Mouse (Mus musculus) embryonic facial prominence, embryonic 14.5 days (tissue): ENCODE measurements around the gene Ttc17. TPM values are rescaled to one million over a fixed set of nuclear protein-coding genes. Genes with fewer than 3 reads are reported as not detected.

ENCODE experiments used
- ATAC-seq: fragments of 200-750 bp; cut with Nextera tagmentation; 2 replicates; pipeline ENCODE4 v1.8.0; 2017; ENCODE audit warnings: low read depth, moderate number of reproducible peaks, moderate TSS enrichment
- DNase-seq: peaks from one replicate; pipeline ENCODE4 v3.0.0-alpha.2; 2015; ENCODE audit warnings: low spot score
- H3K27ac ChIP-seq: fragments of 300-500 bp; sonication (generic); replicated peaks from 2 replicates; pipeline ENCODE4 v1.5.1; 2014; ENCODE audit warnings: low read depth, mild to moderate bottlenecking, low read length, moderate library complexity
- H3K27me3 ChIP-seq: fragments of 300-500 bp; sonication (generic); replicated peaks from 2 replicates; pipeline ENCODE4 v1.6.1; 2014; ENCODE audit warnings: low read length; ENCODE audit not compliant: control insufficient read depth, insufficient read depth
- H3K36me3 ChIP-seq: fragments of 300-500 bp; sonication (generic); 2 replicates; pipeline ENCODE4 v1.6.1; 2014; ENCODE audit warnings: low read length, mixed read lengths; ENCODE audit not compliant: control insufficient read depth, insufficient read depth
- H3K4me1 ChIP-seq: fragments of 300-500 bp; sonication (generic); 2 replicates; pipeline ENCODE4 v1.6.1; 2014; ENCODE audit warnings: antibody characterized with exemption, low read length; ENCODE audit not compliant: control insufficient read depth, insufficient read depth
- H3K4me2 ChIP-seq: fragments of 300-500 bp; sonication (generic); 2 replicates; pipeline ENCODE4 v1.6.1; 2014; ENCODE audit warnings: low read depth, mild to moderate bottlenecking, low read length, moderate library complexity, mixed read lengths
- H3K4me3 ChIP-seq: fragments of 300-500 bp; sonication (generic); 2 replicates; pipeline ENCODE4 v1.5.1; 2014; ENCODE audit warnings: low read depth, mild to moderate bottlenecking, low read length
- H3K9ac ChIP-seq: fragments of 300-500 bp; sonication (generic); 2 replicates; pipeline ENCODE4 v1.6.1; 2014; ENCODE audit warnings: low read depth, mild to moderate bottlenecking, low read length, moderate library complexity, mixed read lengths
- H3K9me3 ChIP-seq: fragments of 300-500 bp; sonication (generic); 2 replicates; pipeline ENCODE4 v1.6.1; 2016; ENCODE audit warnings: low read length; ENCODE audit not compliant: control insufficient read depth
- WGBS: fragments of 180-500 bp; shearing (Covaris S2); extraction: QIAGEN DNeasy Blood & Tissue Kit; methylation state at CpG from one replicate; pipeline ENCODE4 v1.1.7; 2014; 5-methylcytosine and 5-hydroxymethylcytosine counted together
- polyA plus RNA-seq: library from polyadenylated mRNA; unstranded; fragments of >200 nt; fragmentation: Nextera tagmentation; extraction: Ambion mirVana; gene quantifications from 2 replicates; pipeline ENCODE4 v1.2.1, GENCODE M21; 2014

Ttc17 gene
- polyA plus RNA-seq, 1 experiment from 2014 or later: 17.8 TPM

DNA sequence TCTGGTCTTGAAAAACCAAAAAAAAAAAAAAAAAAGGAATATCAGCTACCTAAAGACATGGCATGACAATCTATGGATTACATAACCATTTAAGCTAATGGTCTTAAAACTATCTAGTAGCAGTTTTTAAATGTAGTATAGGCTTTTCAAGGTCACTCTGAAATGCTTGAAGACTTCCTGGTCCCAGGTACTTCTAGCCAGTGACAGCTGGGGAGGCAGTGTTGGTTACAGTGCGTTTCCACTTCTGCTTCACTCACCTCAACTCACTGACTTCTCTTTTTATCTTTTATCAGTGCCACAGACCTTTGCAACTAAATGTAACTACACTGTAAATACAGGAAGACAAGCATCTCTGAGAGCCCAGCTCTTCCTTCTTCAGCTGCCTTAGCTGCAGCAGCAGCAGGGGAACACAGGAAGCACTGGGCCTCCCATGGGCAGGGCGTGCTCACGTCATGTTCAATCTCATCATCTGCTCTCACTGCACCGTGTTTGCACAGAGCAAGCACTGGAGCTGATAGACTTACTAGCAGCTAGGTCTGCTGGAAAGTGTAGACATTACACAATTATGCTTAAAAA is 46.0 kb downstream of the Ttc17 start:
- WGBS: 68% methylated on average over 4 of the region's 4 CpGs
- Histone ChIP-seq H3K4me3 (no peak overlapping the region), H3K9me3 (peaks cover 6% of the 10 kb centered on the region; the same call in 1 of the 2 replicates), H3K27ac (no peak overlapping the region), H3K9ac (no peak overlapping the region), H3K36me3 (peaks cover 86% of the 10 kb centered on the region), H3K4me1 (no peaks in the 10 kb centered on the region), H3K27me3 (no peaks in the 10 kb centered on the region), H3K4me2 (no peak overlapping the region)
- DNase-seq (peak; percentile 24), ATAC-seq (no peak)

DNA sequence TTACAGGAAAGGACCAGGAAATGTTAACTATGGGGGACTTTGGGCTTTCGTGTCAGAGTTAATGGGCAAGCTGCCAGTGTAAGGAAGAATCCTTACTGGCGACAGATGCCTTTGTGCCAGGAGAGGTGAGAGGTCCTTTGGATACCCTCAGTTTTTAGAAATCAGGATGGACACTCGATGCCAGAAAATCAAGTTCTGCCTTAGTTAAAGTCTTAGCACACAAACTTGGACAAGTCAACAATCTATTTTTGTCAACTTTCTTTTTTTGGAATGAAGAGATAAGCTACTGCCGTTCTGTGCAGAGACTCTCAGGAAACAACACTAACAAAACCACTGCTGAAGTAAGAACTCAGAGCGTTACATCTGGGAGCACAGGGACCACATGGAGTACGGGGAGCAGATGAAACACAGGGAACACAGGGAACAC is 58.3 kb downstream of the Ttc17 start:
- H3K4me3 ChIP-seq: no peak overlapping the region
- DNase-seq (peak; percentile 12), ATAC-seq (no peak)
- no peaks in the 10 kb centered on the region for H3K4me1 ChIP-seq
- H3K27ac ChIP-seq: no peak overlapping the region
- no peaks in the 10 kb centered on the region for H3K9me3 ChIP-seq
- no peaks in the 10 kb centered on the region for H3K27me3 ChIP-seq
- no peak overlapping the region for H3K9ac ChIP-seq
- H3K4me2 ChIP-seq: no peak overlapping the region
- 62% methylated on average over 6 of the region's 6 CpGs for WGBS
- 0 out of 2 replicates have a peak, but pooled peaks cover 12% of the 10 kb centered on the region for H3K36me3 ChIP-seq

DNA sequence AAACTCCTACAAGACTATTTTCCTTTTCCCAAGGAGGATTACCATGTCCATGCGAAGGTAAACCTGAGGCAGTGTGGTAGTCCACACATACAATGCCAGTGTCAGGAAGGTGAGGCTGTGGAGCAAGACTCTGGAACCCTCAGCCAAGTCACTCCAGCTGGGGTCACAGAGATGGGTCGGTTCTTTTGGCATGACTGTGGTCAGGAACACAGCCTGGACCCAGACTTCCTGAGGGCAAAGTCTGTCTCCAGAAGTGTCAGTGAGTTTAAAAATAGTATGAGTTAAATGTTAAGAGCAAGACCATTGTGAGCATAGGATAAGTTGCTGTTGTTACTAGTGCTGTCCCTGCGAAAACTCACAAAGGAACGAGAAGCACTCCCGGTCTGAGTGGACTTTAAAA is 59.7 kb downstream of the Ttc17 start:
- H3K4me2 ChIP-seq: no peak overlapping the region
- no peak for DNase-seq
- 86% methylated on average over 5 of the region's 5 CpGs for WGBS

DNA sequence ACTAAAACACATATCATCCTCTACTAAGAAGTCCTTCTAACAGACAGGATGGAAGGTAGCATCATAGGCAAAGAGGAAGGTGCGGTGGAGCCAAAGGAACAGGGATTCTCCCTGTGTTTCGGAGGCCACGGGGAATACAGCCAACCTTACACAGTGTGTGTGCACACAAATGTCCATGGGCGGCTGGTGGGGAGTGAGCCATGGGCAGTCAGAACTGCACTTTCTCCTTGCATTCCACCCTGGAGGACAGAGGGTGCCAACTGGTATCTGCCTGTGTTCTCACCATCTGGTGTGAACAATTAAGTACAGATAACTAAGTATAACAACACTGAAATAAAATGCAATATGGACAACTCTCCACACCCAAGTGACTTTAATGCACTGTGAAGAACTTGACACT is 61.9 kb downstream of the Ttc17 start:
- Histone ChIP-seq H3K4me1 (no peaks in the 10 kb centered on the region), H3K4me2 (no peak overlapping the region), H3K9me3 (no peaks in the 10 kb centered on the region), H3K36me3 (peaks cover 31% of the 10 kb centered on the region; the same call in 1 of the 2 replicates), H3K9ac (no peak overlapping the region), H3K27me3 (no peaks in the 10 kb centered on the region), H3K27ac (no peak overlapping the region), H3K4me3 (no peak overlapping the region)
- ATAC-seq (no peak), DNase-seq (no peak)
- 94% methylated on average over 4 of the region's 4 CpGs for whole genome bisulfite sequencing

More for the DNA sequence above, 59.7 kb downstream of the Ttc17 start:
- no peaks in the 10 kb centered on the region for H3K4me1 ChIP-seq
- ATAC-seq: no peak
- no peak overlapping the region for H3K27ac ChIP-seq
- peaks cover 22% of the 10 kb centered on the region; the same call in 1 of the 2 replicates for H3K36me3 ChIP-seq
- H3K4me3 ChIP-seq: no peak overlapping the region
- H3K9ac ChIP-seq: no peak overlapping the region
- H3K9me3 ChIP-seq: no peaks in the 10 kb centered on the region
- H3K27me3 ChIP-seq: no peaks in the 10 kb centered on the region

DNA sequence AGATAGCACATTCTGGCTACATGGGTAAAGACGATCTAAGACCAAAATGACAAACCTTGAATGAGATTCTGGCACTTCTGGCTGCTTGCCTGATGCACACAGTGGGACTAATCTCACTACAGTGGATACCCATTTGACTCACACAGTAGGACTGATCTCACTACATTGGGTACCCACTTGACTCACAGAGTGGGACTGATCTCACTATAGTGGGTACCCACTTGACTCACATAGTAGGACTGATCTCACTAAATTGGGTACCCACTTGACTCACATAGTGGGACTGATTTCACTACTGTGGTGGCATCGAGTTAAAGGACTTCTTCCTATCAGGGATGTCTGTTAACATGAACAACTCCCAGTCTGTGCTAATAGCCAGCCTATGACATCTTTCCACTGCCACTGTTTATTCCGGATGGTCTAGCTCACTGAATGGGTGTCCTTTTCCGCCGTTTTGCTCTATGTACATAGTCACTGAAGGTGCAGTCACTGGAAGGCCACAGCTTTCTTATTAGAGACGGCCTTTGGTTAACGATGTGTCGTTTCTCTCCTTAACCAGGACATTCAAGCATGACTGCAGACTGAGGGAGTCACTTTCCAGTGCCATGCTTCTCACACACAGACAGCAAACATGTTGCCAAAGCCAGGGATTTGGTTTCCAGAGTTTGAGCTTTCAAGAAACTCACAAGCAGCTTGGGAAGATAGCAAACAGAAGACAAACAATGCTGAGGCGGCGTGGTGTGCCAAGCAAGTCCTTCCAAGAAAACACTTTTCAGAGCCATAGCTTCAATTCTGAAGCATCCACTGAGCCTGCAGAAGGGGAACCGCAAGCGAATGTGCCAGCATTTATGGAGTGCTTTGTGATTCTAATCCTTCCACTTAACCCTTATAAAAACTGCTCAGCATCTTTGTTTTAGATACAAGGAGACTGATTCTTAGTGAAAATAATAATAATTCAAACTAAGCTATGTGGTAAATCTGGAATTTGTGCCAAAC is 62.9 kb downstream of the Ttc17 start:
- Histone ChIP-seq H3K27me3 (no peaks in the 10 kb centered on the region), H3K9ac (no peak overlapping the region), H3K9me3 (no peaks in the 10 kb centered on the region), H3K27ac (no peak overlapping the region; the same call in 1 of the 2 replicates), H3K4me2 (no peak overlapping the region), H3K4me1 (no peaks in the 10 kb centered on the region), H3K36me3 (peaks cover 31% of the 10 kb centered on the region; the same call in 1 of the 2 replicates), H3K4me3 (no peak overlapping the region)
- ATAC-seq (no peak), DNase-seq (peak; percentile 13)
- WGBS: 79% methylated on average over 12 of the region's 12 CpGs

DNA sequence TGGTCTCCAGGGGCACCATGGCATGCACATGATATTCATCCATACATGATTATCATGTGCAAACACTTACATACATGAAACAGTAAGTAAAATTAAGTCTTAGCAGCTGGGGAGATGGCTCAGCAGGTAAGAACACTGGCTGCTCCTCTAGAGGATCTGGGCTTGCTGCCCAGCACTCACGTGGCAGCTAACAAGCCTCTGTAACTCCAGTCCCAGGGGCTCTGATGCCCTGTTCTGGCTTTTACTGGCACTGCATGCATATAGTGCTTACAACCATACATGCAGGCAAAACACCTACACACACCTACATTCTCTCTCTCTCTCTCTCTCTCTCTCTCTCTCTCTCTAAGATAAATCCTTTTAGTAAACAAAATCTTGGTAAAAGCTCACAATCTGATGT is 65.7 kb downstream of the Ttc17 start:
- Histone ChIP-seq H3K4me3 (no peak overlapping the region), H3K4me1 (no peaks in the 10 kb centered on the region), H3K9ac (no peak overlapping the region), H3K9me3 (no peaks in the 10 kb centered on the region), H3K36me3 (peaks cover 45% of the 10 kb centered on the region), H3K27ac (no peak overlapping the region), H3K27me3 (no peaks in the 10 kb centered on the region), H3K4me2 (no peak overlapping the region)
- ATAC-seq (no peak), DNase-seq (peak; percentile 22)
- 54% methylated on average over 1 of the region's 1 CpGs for WGBS

DNA sequence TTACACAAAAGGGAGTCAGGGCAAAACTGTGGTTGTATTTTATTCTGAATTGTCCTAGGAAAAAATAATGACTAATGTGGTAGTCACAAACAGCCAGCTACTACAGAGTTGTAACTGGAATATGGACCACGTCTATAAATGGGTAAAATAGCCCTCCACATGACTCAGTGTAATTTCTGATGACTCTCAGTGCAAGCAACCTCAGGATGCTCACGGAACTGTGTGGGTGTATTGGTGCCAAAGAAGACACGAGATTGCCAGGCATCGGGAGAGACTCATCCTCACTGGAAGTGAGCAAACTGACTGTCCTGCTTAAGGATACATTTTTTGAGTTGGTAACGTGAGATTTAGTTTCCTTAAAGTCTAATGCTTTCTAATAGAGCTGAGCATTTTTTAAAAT is 67.0 kb downstream of the Ttc17 start:
- no peak for ATAC-seq
- no peak overlapping the region for H3K9ac ChIP-seq
- no peak overlapping the region for H3K4me2 ChIP-seq
- no peaks in the 10 kb centered on the region for H3K4me1 ChIP-seq
- H3K9me3 ChIP-seq: no peaks in the 10 kb centered on the region
- no peak overlapping the region for H3K4me3 ChIP-seq
- H3K27ac ChIP-seq: no peak overlapping the region
- DNase-seq: no peak
- H3K27me3 ChIP-seq: no peaks in the 10 kb centered on the region
- WGBS: 88% methylated on average over 5 of the region's 5 CpGs
- peaks cover 51% of the 10 kb centered on the region for H3K36me3 ChIP-seq

DNA sequence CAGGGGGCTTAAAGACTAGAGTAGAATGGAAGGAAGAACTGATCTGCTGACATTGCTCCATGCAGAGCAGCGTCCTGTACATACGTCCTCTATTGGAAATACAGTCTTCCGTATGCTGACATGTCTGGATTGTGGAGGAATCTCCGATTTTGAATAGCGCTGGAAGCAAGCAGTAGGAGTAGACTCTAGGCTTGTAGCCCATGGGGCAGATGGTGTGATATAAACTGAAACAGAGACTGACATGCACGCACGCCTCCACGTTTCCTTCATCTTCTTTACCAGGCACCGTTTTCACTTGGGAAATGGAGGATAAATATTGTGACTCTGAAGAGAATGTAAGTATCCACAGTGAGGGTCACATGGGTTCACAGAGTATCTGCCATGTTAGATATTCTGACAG is 70.2 kb downstream of the Ttc17 start:
- Histone ChIP-seq H3K4me3 (no peak overlapping the region), H3K4me1 (no peaks in the 10 kb centered on the region), H3K36me3 (peaks cover 64% of the 10 kb centered on the region), H3K9me3 (no peaks in the 10 kb centered on the region), H3K9ac (no peak overlapping the region), H3K27me3 (no peaks in the 10 kb centered on the region), H3K4me2 (no peak overlapping the region), H3K27ac (no peak overlapping the region)
- WGBS: 91% methylated on average over 9 of the region's 9 CpGs
- no peak for DNase-seq
- no peak for ATAC-seq
